Mouse (Mus musculus): Measurements from ENCODE around the gene Fmo1.

DNA sequence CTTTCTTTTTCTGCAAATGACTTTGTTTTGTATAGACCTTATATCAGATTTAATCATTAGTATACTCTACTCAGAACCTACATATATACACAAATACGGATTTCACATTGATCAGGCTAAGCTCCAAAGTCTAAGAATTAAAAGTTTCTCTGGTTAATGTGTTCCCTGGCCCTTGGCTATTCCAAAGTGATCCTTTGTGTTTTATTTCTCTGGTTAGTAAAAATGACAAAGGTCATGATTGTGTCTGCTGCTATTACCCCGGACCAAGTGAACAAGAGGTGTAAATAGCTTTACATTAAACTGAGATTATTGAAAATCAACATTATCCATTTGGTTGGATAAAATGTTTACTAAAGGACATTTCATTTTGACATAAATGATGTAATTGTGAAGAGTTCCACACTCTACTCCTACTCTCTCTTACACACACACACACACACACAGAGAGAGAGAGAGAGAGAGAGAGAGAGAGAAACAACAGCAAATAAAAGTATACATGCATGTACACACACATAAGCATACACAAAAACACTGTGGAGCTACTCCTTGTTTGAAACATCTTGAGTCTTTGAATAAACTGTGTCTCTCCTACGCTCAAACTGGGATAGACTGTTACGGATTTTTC lies 48.6 kb upstream of the Fmo1 start:
- TF ChIP-seq POLR2A (IDR thresholded peaks at IDR 0.05; ENCODE audit: extremely low read depth, insufficient read depth, low read length) (no peak), CTCF (IDR thresholded peaks at IDR 0.05; ENCODE audit: extremely low read depth, insufficient read depth, low read length) (no peak)
